Mouse (Mus musculus) thymus, postnatal 14 days (tissue): ENCODE results near the gene Nyx.

ENCODE experiments used
- DNase-seq: peaks from one replicate; pipeline ENCODE4 v3.0.0; 2021

The Nyx gene

GRCm38 (mm10) chrX:13494892-13495703, 29.2 kb downstream of the Nyx start:
- DNase-seq = no peak

- DNase-seq = no peak
These were observed 34.4 kb downstream of the Nyx start for GRCm38 (mm10) chrX:13500284-13500683.

GRCm38 (mm10) chrX:13502862-13503375, 37.0 kb downstream of the Nyx start:
- no peak for DNase-seq

GRCm38 (mm10) chrX:13504389-13504788, 38.5 kb downstream of the Nyx start:
- no peak for DNase-seq

GRCm38 (mm10) chrX:13506376-13506775, 40.5 kb downstream of the Nyx start:
- DNase-seq = no peak

GRCm38 (mm10) chrX:13513127-13513526, 47.2 kb downstream of the Nyx start:
- peak; percentile 53 for DNase-seq

- no peak for DNase-seq
These were observed 48.0 kb downstream of the Nyx start for GRCm38 (mm10) chrX:13513864-13514263.

GRCm38 (mm10) chrX:13516451-13516850, 50.5 kb downstream of the Nyx start:
- DNase-seq = peak; percentile 53

- no peak for DNase-seq
These were observed 52.1 kb downstream of the Nyx start for GRCm38 (mm10) chrX:13518019-13518418.

- DNase-seq = no peak
These were observed 53.0 kb downstream of the Nyx start for GRCm38 (mm10) chrX:13518781-13519407.

GRCm38 (mm10) chrX:13519408-13519783, 53.5 kb downstream of the Nyx start:
- DNase-seq = no peak

- no peak for DNase-seq
These were observed 54.7 kb downstream of the Nyx start for GRCm38 (mm10) chrX:13520566-13520965.

- DNase-seq = no peak
These were observed 55.4 kb downstream of the Nyx start for GRCm38 (mm10) chrX:13521288-13521687.
